Mouse (Mus musculus) megakaryocyte progenitor cell, adult 5-6 weeks (primary cell): Measurements from ENCODE around the gene Cxcr1. TPM values are rescaled to one million over a fixed set of nuclear protein-coding genes. Genes with fewer than 3 reads are reported as not detected.

ENCODE experiments used
- total RNA-seq, 2 experiments: library from RNA; stranded (forward) in 1 of 2; stranded (reverse) in 1 of 2; fragments of 157-497, 149-512 nt in 1 of 2; fragments of 200-1000 nt in 1 of 2; gene quantifications; 2 replicates each; pipeline versions ENCODE4 v1.2.3 to v1.2.4; 2015 to 2017

The Cxcr1 gene
- total RNA-seq, 2 experiments from 2014 or later, result not detected

Other genes with a start within 250 kb of the Cxcr1 start
- gene Tns1, start 70.2 kb downstream of the Cxcr1 start, total RNA-seq (2015), result 12.4 and 15.4 TPM in 2 replicates
- 3.1 and 9.7 TPM in 2 replicates for gene Tns1, start 70.2 kb downstream of the Cxcr1 start, total RNA-seq (2017)
- 0.37 and 0.72 TPM in 2 replicates for gene Rufy4, start 69.1 kb downstream of the Cxcr1 start, total RNA-seq (2015)
- 0.54 and 0.68 TPM in 2 replicates for gene Rufy4, start 69.1 kb downstream of the Cxcr1 start, total RNA-seq (2017)
- 5.3 and 9.3 TPM in 2 replicates for gene Cxcr2, start 40.6 kb downstream of the Cxcr1 start, total RNA-seq (2015)
- gene Cxcr2, start 40.6 kb downstream of the Cxcr1 start, total RNA-seq (2017), result 9.5 and 10.7 TPM in 2 replicates
- gene Arpc2, start 41.5 kb upstream of the Cxcr1 start, total RNA-seq (2015), result 802 and 912 TPM in 2 replicates
- gene Arpc2, start 41.5 kb upstream of the Cxcr1 start, total RNA-seq (2017), result 414 and 435 TPM in 2 replicates
- gene Gpbar1, start 83.9 kb upstream of the Cxcr1 start, total RNA-seq (2015), result 0.12 TPM in 1 of 2 replicates, not detected in the other
- gene Gpbar1, start 83.9 kb upstream of the Cxcr1 start, total RNA-seq (2017), result not detected in 2 replicates
- 45.3 and 49.7 TPM in 2 replicates for gene Aamp, start 90.1 kb upstream of the Cxcr1 start, total RNA-seq (2015)
- 98.1 and 104 TPM in 2 replicates for gene Aamp, start 90.1 kb upstream of the Cxcr1 start, total RNA-seq (2017)
- 29.8 and 32.4 TPM in 2 replicates for gene Pnkd, start 90.3 kb upstream of the Cxcr1 start, total RNA-seq (2015)
- gene Pnkd, start 90.3 kb upstream of the Cxcr1 start, total RNA-seq (2017), result 11.2 and 21.6 TPM in 2 replicates
- gene Tmbim1, start 111.0 kb upstream of the Cxcr1 start, total RNA-seq (2015), result 13.6 and 13.8 TPM in 2 replicates
- gene Tmbim1, start 111.0 kb upstream of the Cxcr1 start, total RNA-seq (2017), result 14.0 and 18.4 TPM in 2 replicates
- 0.37 TPM in 1 of 2 replicates, not detected in the other for gene Catip, start 167.5 kb upstream of the Cxcr1 start, total RNA-seq (2015)
- not detected in 2 replicates for gene Catip, start 167.5 kb upstream of the Cxcr1 start, total RNA-seq (2017)
- gene Slc11a1, start 180.6 kb upstream of the Cxcr1 start, total RNA-seq (2015), result 2.1 and 3.8 TPM in 2 replicates
- gene Slc11a1, start 180.6 kb upstream of the Cxcr1 start, total RNA-seq (2017), result 0.95 and 1.7 TPM in 2 replicates
- 79.1 and 89.1 TPM in 2 replicates for gene Ctdsp1, start 196.9 kb upstream of the Cxcr1 start, total RNA-seq (2015)
- 33.0 and 33.2 TPM in 2 replicates for gene Ctdsp1, start 196.9 kb upstream of the Cxcr1 start, total RNA-seq (2017)
- not detected in 2 replicates for gene Vil1, start 214.7 kb upstream of the Cxcr1 start, total RNA-seq (2015)
- not detected in 2 replicates for gene Vil1, start 214.7 kb upstream of the Cxcr1 start, total RNA-seq (2017)